Mouse (Mus musculus) olfactory bulb, adult 2 months (tissue): ENCODE measurements around the gene Alkbh3.

Source experiments
- CTCF ChIP-seq: fragments of 200-500 bp; IDR thresholded peaks from 2 replicates; pipeline ENCODE4 v1.5.1; 2012; ENCODE audit warnings: low read depth, mild to moderate bottlenecking, low read length, moderate library complexity; ENCODE audit not compliant: insufficient read depth
- POLR2A ChIP-seq: fragments of 200-500 bp; IDR thresholded peaks from 2 replicates; pipeline ENCODE4 v1.6.1; 2012; ENCODE audit warnings: mild to moderate bottlenecking, low read depth, low read length, moderate library complexity; ENCODE audit not compliant: insufficient read depth

DNA sequence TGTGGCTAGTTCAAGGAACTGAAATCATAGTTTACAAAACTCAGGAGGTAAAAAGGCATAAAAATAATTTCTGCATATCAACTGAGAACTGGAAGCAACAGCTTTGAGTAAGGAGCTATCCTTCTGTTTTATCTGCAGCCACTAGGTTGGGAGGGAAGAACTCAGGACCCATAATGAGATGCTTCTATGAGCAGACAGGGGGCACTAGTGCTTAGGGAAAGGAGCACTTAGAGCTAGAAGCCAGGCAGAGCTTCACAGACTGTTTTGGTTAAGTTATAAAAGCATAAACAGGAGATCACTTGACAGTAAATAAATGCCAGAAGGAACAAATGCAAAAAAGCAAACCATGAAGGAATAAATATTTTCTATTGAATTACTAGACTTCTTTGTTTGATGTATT lies 44.2 kb upstream of the Alkbh3 start:
- TF ChIP-seq CTCF, result no peak
- no peak for TF ChIP-seq POLR2A
